ENCODE assay signal across 16 mouse cellular contexts in the genomic region with DNA sequence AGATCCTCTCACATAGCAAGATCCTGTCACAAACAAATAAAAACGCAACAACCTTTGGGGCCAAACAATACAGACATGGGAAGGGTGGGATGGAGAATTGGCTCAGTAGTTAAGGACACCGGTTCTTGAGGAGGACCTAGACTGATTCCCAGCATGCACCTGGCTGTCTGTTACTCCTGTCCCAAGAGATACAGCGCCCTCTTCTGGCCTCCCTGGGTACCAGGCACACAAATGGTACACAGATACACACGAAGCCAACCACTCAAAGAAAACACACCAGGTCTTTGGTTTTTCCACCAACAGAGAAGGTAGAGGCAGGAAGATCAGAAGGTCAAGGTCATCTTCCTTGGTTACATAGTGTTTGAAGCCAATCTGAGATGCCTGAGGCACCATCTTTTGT. TPM values are rescaled to one million over a fixed set of nuclear protein-coding genes. Genes with fewer than 3 reads are reported as not detected.
DNase-seq lines count a peak whose midpoint lies in the region; ATAC-seq and TF ChIP-seq lines count a peak whose summit lies in the region.
"Had no signal": no experiment of that assay in that cellular context is flagged by ENCODE, and none has a peak within 500 bp of the region (broad histone marks: within the 10 kb centered on the region; RNA-seq: fewer than 3 reads in every experiment).

No protein-coding gene starts in this region.

- peak; percentile 35; the same call in 1 of the 2 replicates for TF ChIP-seq CTCF in intestine, postnatal 0 days (IDR thresholded peaks at IDR 0.05; ENCODE audit: low read depth)
- peak; percentile 77; the same call in 1 of the 2 replicates for TF ChIP-seq CTCF in testis, adult 2 months (IDR thresholded peaks at IDR 0.05; ENCODE audit: control insufficient read depth, insufficient read depth, insufficient replicate concordance, low read depth, low read length)
- peak; percentile 11; the same call in 1 of the 2 replicates for TF ChIP-seq CTCF in small intestine, adult 2 months (IDR thresholded peaks at IDR 0.05; ENCODE audit: extremely low read depth, insufficient read length, insufficient replicate concordance, low read depth, low read length)

- H3K27ac ChIP-seq in intestine, postnatal 0 days (ENCODE audit: low read depth, low read length): no peak overlapping the region
- no peak overlapping the region for H3K27ac ChIP-seq in intestine, embryonic 16.5 days (ENCODE audit: low read length)
- H3K27ac ChIP-seq in testis, adult 2 months (ENCODE audit: control insufficient read depth, insufficient read depth, low read depth, low read length): no peak overlapping the region
- H3K27ac ChIP-seq in ES-E14 (ENCODE audit: insufficient read depth, low read depth, low read length, poor library complexity, severe bottlenecking): no peak overlapping the region
- H3K27ac ChIP-seq in small intestine, adult 2 months (ENCODE audit: insufficient read depth, low read depth, low read length): no peak overlapping the region
- no peak overlapping the region for H3K27ac ChIP-seq in forebrain, embryonic 11.5 days (ENCODE audit: low read depth, low read length)
- H3K27ac ChIP-seq: forebrain, embryonic 13.5 days; heart, embryonic 15.5 days; hindbrain, embryonic 13.5 days had no signal

- peaks cover 8% of the 10 kb centered on the region; the same call in 1 of the 2 replicates for H3K27me3 ChIP-seq in intestine, postnatal 0 days (replicated peaks; ENCODE audit: control insufficient read depth, insufficient read depth, low read length)
- peaks cover 11% of the 10 kb centered on the region for H3K27me3 ChIP-seq in intestine, embryonic 16.5 days (replicated peaks; ENCODE audit: control insufficient read depth, insufficient read depth, low read length)
- no peaks in the 10 kb centered on the region for H3K27me3 ChIP-seq in testis, adult 2 months (ENCODE audit: control insufficient read depth, insufficient read depth, low read length)
- peaks cover 1% of the 10 kb centered on the region for H3K27me3 ChIP-seq in small intestine, adult 2 months (ENCODE audit: control insufficient read depth, insufficient read depth, low read length)
- peaks cover 8% of the 10 kb centered on the region for H3K27me3 ChIP-seq in forebrain, embryonic 11.5 days (ENCODE audit: control insufficient read depth, insufficient read depth, low read length)

- no peak for ATAC-seq in intestine, postnatal 0 days
- no peak for ATAC-seq in intestine, embryonic 16.5 days
- ATAC-seq in forebrain, embryonic 11.5 days (replicated peaks; ENCODE audit: low FRiP score): no peak
- ATAC-seq: forebrain, embryonic 13.5 days had no signal

- H3K36me3 ChIP-seq in intestine, postnatal 0 days (ENCODE audit: control insufficient read depth, insufficient read depth): no peaks in the 10 kb centered on the region
- H3K36me3 ChIP-seq in intestine, embryonic 16.5 days (ENCODE audit: control insufficient read depth, insufficient read depth, low read length): no peaks in the 10 kb centered on the region
- no peaks in the 10 kb centered on the region for H3K36me3 ChIP-seq in testis, adult 2 months (ENCODE audit: control insufficient read depth, insufficient read depth, low read length)
- no peaks in the 10 kb centered on the region for H3K36me3 ChIP-seq in ES-E14 (ENCODE audit: control insufficient read depth, insufficient read depth, low read length, poor library complexity, severe bottlenecking)
- no peaks in the 10 kb centered on the region for H3K36me3 ChIP-seq in small intestine, adult 2 months (ENCODE audit: control insufficient read depth, insufficient read depth, low read length)
- no peaks in the 10 kb centered on the region for H3K36me3 ChIP-seq in forebrain, embryonic 11.5 days (ENCODE audit: control insufficient read depth, insufficient read depth, low read length)
- H3K36me3 ChIP-seq: heart, embryonic 15.5 days; hindbrain, embryonic 13.5 days had no signal

- in situ Hi-C loops in ES-E14 (cut with MboI; ENCODE audit: low sequenced_read_pairs in 2 of 2, unreplicated experiment in 2 of 2): no loop called here

- H3K9ac ChIP-seq in intestine, postnatal 0 days (ENCODE audit: low read depth, low read length): no peak overlapping the region
- no peak overlapping the region for H3K9ac ChIP-seq in intestine, embryonic 16.5 days (ENCODE audit: low read depth, low read length)
- H3K9ac ChIP-seq in ES-E14 (ENCODE audit: insufficient read depth, low read depth, low read length, poor library complexity, severe bottlenecking): no peak overlapping the region
- H3K9ac ChIP-seq in forebrain, embryonic 11.5 days (ENCODE audit: low read length): no peak overlapping the region
- H3K9ac ChIP-seq: forebrain, embryonic 13.5 days; heart, embryonic 15.5 days; hindbrain, embryonic 13.5 days had no signal

- no peaks in the 10 kb centered on the region for H3K9me3 ChIP-seq in intestine, postnatal 0 days (ENCODE audit: control insufficient read depth)
- no peaks in the 10 kb centered on the region for H3K9me3 ChIP-seq in intestine, embryonic 16.5 days (ENCODE audit: control insufficient read depth, low read length)
- no peaks in the 10 kb centered on the region for H3K9me3 ChIP-seq in ES-E14 (ENCODE audit: control insufficient read depth, insufficient read depth, low read depth, low read length)
- H3K9me3 ChIP-seq in forebrain, embryonic 11.5 days (ENCODE audit: control insufficient read depth, low read length): no peaks in the 10 kb centered on the region
- H3K9me3 ChIP-seq: forebrain, embryonic 13.5 days; heart, embryonic 15.5 days; hindbrain, embryonic 13.5 days had no signal

- no peak overlapping the region for H3K4me2 ChIP-seq in intestine, postnatal 0 days (replicated peaks; ENCODE audit: low read depth)
- no peak overlapping the region for H3K4me2 ChIP-seq in intestine, embryonic 16.5 days (ENCODE audit: low read depth, low read length)
- H3K4me2 ChIP-seq in forebrain, embryonic 11.5 days (ENCODE audit: low read depth, low read length, severe bottlenecking): no peak overlapping the region
- H3K4me2 ChIP-seq: forebrain, embryonic 13.5 days; heart, embryonic 15.5 days; hindbrain, embryonic 13.5 days had no signal

- WGBS in intestine, postnatal 0 days: 67% methylated on average over 4 of the region's 4 CpGs
- WGBS in intestine, embryonic 16.5 days: 67% methylated on average over 4 of the region's 4 CpGs
- 68% methylated on average over 4 of the region's 4 CpGs for WGBS in small intestine, adult 2 months
- WGBS in forebrain, embryonic 11.5 days: 69% methylated on average over 4 of the region's 4 CpGs

- H3K4me3 ChIP-seq in intestine, postnatal 0 days (ENCODE audit: low read depth, low read length): no peak overlapping the region
- H3K4me3 ChIP-seq in intestine, embryonic 16.5 days (ENCODE audit: low read length): no peak overlapping the region
- no peak overlapping the region for H3K4me3 ChIP-seq in testis, adult 2 months (ENCODE audit: control insufficient read depth, low read depth, low read length)
- H3K4me3 ChIP-seq in ES-E14 (ENCODE audit: insufficient read depth in 1 of 2, low read depth in 1 of 2, low read length in 2 of 2, poor library complexity in 1 of 2, severe bottlenecking in 1 of 2): no peak overlapping the region
- H3K4me3 ChIP-seq in small intestine, adult 2 months (ENCODE audit: low read depth, low read length): no peak overlapping the region
- H3K4me3 ChIP-seq in forebrain, embryonic 11.5 days (ENCODE audit: low read depth, low read length): no peak overlapping the region
- H3K4me3 ChIP-seq: forebrain, embryonic 13.5 days; heart, embryonic 15.5 days; hindbrain, embryonic 13.5 days had no signal

- no peak for TF ChIP-seq POLR2A in testis, adult 2 months (IDR thresholded peaks at IDR 0.05; ENCODE audit: control insufficient read depth, low read depth, low read length)
- TF ChIP-seq POLR2A in small intestine, adult 2 months (IDR thresholded peaks at IDR 0.05; ENCODE audit: low read depth, low read length): no peak

- H3K4me1 ChIP-seq in intestine, postnatal 0 days (replicated peaks; ENCODE audit: control insufficient read depth, insufficient read depth, low read length): no peaks in the 10 kb centered on the region
- no peaks in the 10 kb centered on the region for H3K4me1 ChIP-seq in intestine, embryonic 16.5 days (ENCODE audit: control insufficient read depth, insufficient read depth, low read length)
- H3K4me1 ChIP-seq in testis, adult 2 months (ENCODE audit: control insufficient read depth, insufficient read depth, low read length): peaks cover 14% of the 10 kb centered on the region
- peaks cover 2 to 16% of the 10 kb centered on the region in 2 experiments; a peak in 2 of 4 replicates for H3K4me1 ChIP-seq in ES-E14 (ENCODE audit: control insufficient read depth in 2 of 2, insufficient read depth in 2 of 2, low read length in 2 of 2, poor library complexity in 1 of 2)
- no peaks in the 10 kb centered on the region for H3K4me1 ChIP-seq in small intestine, adult 2 months (ENCODE audit: control insufficient read depth, insufficient read depth, insufficient read length, low read length)
- no peaks in the 10 kb centered on the region for H3K4me1 ChIP-seq in forebrain, embryonic 11.5 days (replicated peaks; ENCODE audit: control insufficient read depth, insufficient read depth, low read length)

- no peak for DNase-seq in testis, postnatal 14 days (ENCODE audit: low spot score)
- peak; percentile 75 for DNase-seq in ES-E14 (ENCODE audit: low read depth, low spot score)
- DNase-seq in forebrain, embryonic 11.5 days (ENCODE audit: low spot score): no peak
- DNase-seq in lung, postnatal 25 days (ENCODE audit: low spot score): no peak
- DNase-seq: embryo, embryonic 11 days; heart, adult 11 months; kidney, adult 9 months; retina, postnatal 1 day; thymus, postnatal 25 days had no signal

RNA-seq across cellular contexts. Expression of a gene that starts 7.7 kb away (rescaled TPM):
- polyA plus RNA-seq in intestine, postnatal 0 days (2015; fragmentation: Nextera tagmentation; extraction: Ambion mirVana): 0.13 TPM in 1 of 2 replicates, not detected in the other
- polyA plus RNA-seq in intestine, embryonic 16.5 days (2015; fragmentation: Nextera tagmentation; extraction: Ambion mirVana): 0.29 TPM in 2 replicates
- polyA plus RNA-seq in testis, adult 2 months (2012; rRNA removed): 7.3 and 7.6 TPM in 2 replicates
- 2.1 and 3.8 TPM in 2 replicates for total RNA-seq in ES-E14 (2012; rRNA removed)
- 0.87 and 0.91 TPM in 2 replicates for polyA plus RNA-seq in small intestine, adult 2 months (2012; rRNA removed)
- 0.81 and 0.86 TPM in 2 replicates for polyA plus RNA-seq in forebrain, embryonic 11.5 days (2014; fragmentation: Nextera tagmentation; extraction: Ambion mirVana)

RNA-seq across cellular contexts. Expression of a gene that starts 19.1 kb away (rescaled TPM):
- polyA plus RNA-seq in intestine, postnatal 0 days (2015; fragmentation: Nextera tagmentation; extraction: Ambion mirVana): 668 and 699 TPM in 2 replicates
- polyA plus RNA-seq in intestine, embryonic 16.5 days (2015; fragmentation: Nextera tagmentation; extraction: Ambion mirVana): 990 and 1,058 TPM in 2 replicates
- 236 and 267 TPM in 2 replicates for polyA plus RNA-seq in testis, adult 2 months (2012; rRNA removed)
- 3,222 and 3,264 TPM in 2 replicates for total RNA-seq in ES-E14 (2012; rRNA removed)
- polyA plus RNA-seq in small intestine, adult 2 months (2012; rRNA removed): 393 and 501 TPM in 2 replicates
- polyA plus RNA-seq in forebrain, embryonic 11.5 days (2014; fragmentation: Nextera tagmentation; extraction: Ambion mirVana): 897 and 919 TPM in 2 replicates

RNA-seq across cellular contexts. Expression of a gene that starts 22.8 kb away (rescaled TPM):
- 2.8 and 3.2 TPM in 2 replicates for polyA plus RNA-seq in intestine, postnatal 0 days (2015; fragmentation: Nextera tagmentation; extraction: Ambion mirVana)
- 5.1 TPM in 2 replicates for polyA plus RNA-seq in intestine, embryonic 16.5 days (2015; fragmentation: Nextera tagmentation; extraction: Ambion mirVana)
- 76.7 and 79.4 TPM in 2 replicates for polyA plus RNA-seq in testis, adult 2 months (2012; rRNA removed)
- total RNA-seq in ES-E14 (2012; rRNA removed): 6.2 and 12.0 TPM in 2 replicates
- polyA plus RNA-seq in small intestine, adult 2 months (2012; rRNA removed): 3.2 and 5.7 TPM in 2 replicates
- polyA plus RNA-seq in forebrain, embryonic 11.5 days (2014; fragmentation: Nextera tagmentation; extraction: Ambion mirVana): 9.6 and 11.1 TPM in 2 replicates

RNA-seq across cellular contexts. Expression of a gene that starts 49.6 kb away (rescaled TPM):
- 4.2 and 4.4 TPM in 2 replicates for polyA plus RNA-seq in intestine, postnatal 0 days (2015; fragmentation: Nextera tagmentation; extraction: Ambion mirVana)
- polyA plus RNA-seq in intestine, embryonic 16.5 days (2015; fragmentation: Nextera tagmentation; extraction: Ambion mirVana): 9.0 and 9.9 TPM in 2 replicates
- polyA plus RNA-seq in testis, adult 2 months (2012; rRNA removed): 0.20 and 0.44 TPM in 2 replicates
- total RNA-seq in ES-E14 (2012; rRNA removed): 2.9 and 4.4 TPM in 2 replicates
- 0.55 and 1.1 TPM in 2 replicates for polyA plus RNA-seq in small intestine, adult 2 months (2012; rRNA removed)
- 10.4 and 12.3 TPM in 2 replicates for polyA plus RNA-seq in forebrain, embryonic 11.5 days (2014; fragmentation: Nextera tagmentation; extraction: Ambion mirVana)

RNA-seq across cellular contexts. Expression of a gene that starts 59.4 kb away (rescaled TPM):
- 0.30 and 0.31 TPM in 2 replicates for polyA plus RNA-seq in intestine, postnatal 0 days (2015; fragmentation: Nextera tagmentation; extraction: Ambion mirVana)
- 0.34 and 0.65 TPM in 2 replicates for polyA plus RNA-seq in intestine, embryonic 16.5 days (2015; fragmentation: Nextera tagmentation; extraction: Ambion mirVana)
- polyA plus RNA-seq in testis, adult 2 months (2012; rRNA removed): 64.4 and 70.5 TPM in 2 replicates
- total RNA-seq in ES-E14 (2012; rRNA removed): 2.5 and 4.3 TPM in 2 replicates
- polyA plus RNA-seq in small intestine, adult 2 months (2012; rRNA removed): 1.1 and 1.6 TPM in 2 replicates
- polyA plus RNA-seq in forebrain, embryonic 11.5 days (2014; fragmentation: Nextera tagmentation; extraction: Ambion mirVana): 0.20 TPM in 1 of 2 replicates, not detected in the other

Comparison
In these comparisons a context has a peak if more than half of its experiments do, and no peak if none do; other contexts are left out.
1. CTCF ChIP-seq: peak in every context shown above with its lines; median percentile 77 in testis, adult 2 months; 35 in intestine, postnatal 0 days; 11 in small intestine, adult 2 months.